Mouse (Mus musculus) intestine, embryonic 16.5 days (tissue): ENCODE data around the gene Rbpjl. TPM values are rescaled to one million over a fixed set of nuclear protein-coding genes. Genes with fewer than 3 reads are reported as not detected.

Source experiments
- ATAC-seq: fragments of 200-750 bp; cut with Nextera tagmentation; 2 replicates; pipeline ENCODE4 v1.8.0; 2017; ENCODE audit warnings: moderate TSS enrichment, moderate library complexity
- H3K27ac ChIP-seq: fragments of 300-500 bp; sonication (generic); 2 replicates; pipeline ENCODE4 v1.5.1; 2014; ENCODE audit warnings: mild to moderate bottlenecking, low read length
- H3K27me3 ChIP-seq: fragments of 300-500 bp; sonication (generic); replicated peaks from 2 replicates; pipeline ENCODE4 v1.6.1; 2014; ENCODE audit warnings: low read length, control low read depth, mixed read lengths; ENCODE audit not compliant: control insufficient read depth, insufficient read depth
- H3K36me3 ChIP-seq: fragments of 300-500 bp; sonication (generic); 2 replicates; pipeline ENCODE4 v1.6.1; 2014; ENCODE audit warnings: low read length, control low read depth; ENCODE audit not compliant: control insufficient read depth, insufficient read depth
- H3K4me1 ChIP-seq: fragments of 300-500 bp; sonication (generic); 2 replicates; pipeline ENCODE4 v1.6.1; 2014; ENCODE audit warnings: low read length, control low read depth, mixed read lengths; ENCODE audit not compliant: control insufficient read depth, insufficient read depth
- H3K4me2 ChIP-seq: fragments of 300-500 bp; sonication (generic); 2 replicates; pipeline ENCODE4 v1.6.1; 2014; ENCODE audit warnings: low read depth, low read length, control low read depth
- H3K4me3 ChIP-seq: fragments of 300-500 bp; sonication (generic); 2 replicates; pipeline ENCODE4 v1.5.1; 2014; ENCODE audit warnings: mild to moderate bottlenecking, low read length
- H3K9ac ChIP-seq: fragments of 300-500 bp; sonication (generic); 2 replicates; pipeline ENCODE4 v1.6.1; 2014; ENCODE audit warnings: low read depth, low read length
- H3K9me3 ChIP-seq: fragments of 300-500 bp; sonication (generic); 2 replicates; pipeline ENCODE4 v1.6.1; 2016; ENCODE audit warnings: low read length, control low read depth; ENCODE audit not compliant: control insufficient read depth
- WGBS: fragments of 180-500 bp; shearing (Covaris S2); extraction: QIAGEN DNeasy Blood & Tissue Kit; methylation state at CpG from one replicate; pipeline ENCODE4 v1.1.7; 2014; 5-methylcytosine and 5-hydroxymethylcytosine counted together
- polyA plus RNA-seq: library from polyadenylated mRNA; unstranded; fragments of >200 nt; fragmentation: Nextera tagmentation; extraction: Ambion mirVana; gene quantifications from 2 replicates; pipeline ENCODE4 v1.2.1, GENCODE M21; 2015

Gene Rbpjl
- polyA plus RNA-seq, 1 experiment from 2014 or later, result 25.1 TPM

- WGBS, result 86% methylated on average over 3 of the region's 3 CpGs
- H3K4me3 ChIP-seq, result no peak overlapping the region
Observed at GRCm38 (mm10) chr2:164445399-164446085, 42.6 kb downstream of the Rbpjl start.

DNA sequence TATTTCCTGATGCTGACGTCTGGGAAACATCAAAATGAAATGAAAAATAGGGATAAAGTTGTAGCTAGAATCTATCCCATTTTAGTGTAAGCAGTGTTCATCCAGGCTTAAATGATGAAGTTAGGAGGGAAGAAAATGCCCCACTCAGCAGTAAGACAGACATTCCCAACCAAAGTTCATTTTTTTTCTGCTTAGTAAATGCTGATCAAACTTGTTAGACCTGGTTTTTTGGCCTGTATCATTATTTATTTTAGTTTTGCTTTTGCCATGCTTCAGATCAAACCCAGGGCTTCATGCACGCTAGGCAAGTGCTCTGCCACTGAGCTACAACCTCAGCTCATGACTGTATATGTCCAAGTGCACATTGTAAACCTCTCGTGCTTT lies 43.1 kb downstream of the Rbpjl start:
- Histone ChIP-seq H3K4me3 (no peak overlapping the region), H3K4me1 (peaks cover 11% of the 10 kb centered on the region), H3K9ac (no peak overlapping the region), H3K9me3 (no peaks in the 10 kb centered on the region), H3K36me3 (no peaks in the 10 kb centered on the region), H3K4me2 (no peak overlapping the region), H3K27me3 (no peaks in the 10 kb centered on the region), H3K27ac (no peak overlapping the region)
- 74% methylated on average over 3 of the region's 3 CpGs for WGBS
- ATAC-seq, result no peak

More at GRCm38 (mm10) chr2:164445399-164446085, 42.6 kb downstream of the Rbpjl start:
- no peaks in the 10 kb centered on the region for H3K36me3 ChIP-seq
- H3K27me3 ChIP-seq, result no peaks in the 10 kb centered on the region
- no peak overlapping the region for H3K9ac ChIP-seq
- H3K4me1 ChIP-seq, result peaks cover 12% of the 10 kb centered on the region
- no peak overlapping the region for H3K27ac ChIP-seq
- H3K9me3 ChIP-seq, result no peaks in the 10 kb centered on the region
- no peak overlapping the region for H3K4me2 ChIP-seq
- no peak for ATAC-seq

GRCm38 (mm10) chr2:164448140-164448539 lies 45.2 kb downstream of the Rbpjl start:
- ATAC-seq, result no peak
- WGBS, result 100% methylated on average over 1 of the region's 1 CpGs

GRCm38 (mm10) chr2:164448921-164449320 lies 46.0 kb downstream of the Rbpjl start:
- 0 out of 2 replicates have a peak, but pooled peaks have one; percentile 13 for ATAC-seq
- H3K27ac ChIP-seq, result no peak overlapping the region
- H3K27me3 ChIP-seq, result no peaks in the 10 kb centered on the region
- H3K9me3 ChIP-seq, result no peaks in the 10 kb centered on the region
- peaks cover 16% of the 10 kb centered on the region for H3K4me1 ChIP-seq
- 56% methylated on average over 5 of the region's 5 CpGs for WGBS
- no peak overlapping the region for H3K4me2 ChIP-seq
- no peak overlapping the region for H3K4me3 ChIP-seq
- H3K36me3 ChIP-seq, result no peaks in the 10 kb centered on the region
- H3K9ac ChIP-seq, result no peak overlapping the region

More at GRCm38 (mm10) chr2:164448140-164448539, 45.2 kb downstream of the Rbpjl start:
- Histone ChIP-seq H3K27ac (no peak overlapping the region), H3K36me3 (no peaks in the 10 kb centered on the region), H3K4me3 (no peak overlapping the region), H3K4me1 (peaks cover 15% of the 10 kb centered on the region), H3K4me2 (no peak overlapping the region), H3K27me3 (no peaks in the 10 kb centered on the region), H3K9ac (no peak overlapping the region), H3K9me3 (no peaks in the 10 kb centered on the region)

DNA sequence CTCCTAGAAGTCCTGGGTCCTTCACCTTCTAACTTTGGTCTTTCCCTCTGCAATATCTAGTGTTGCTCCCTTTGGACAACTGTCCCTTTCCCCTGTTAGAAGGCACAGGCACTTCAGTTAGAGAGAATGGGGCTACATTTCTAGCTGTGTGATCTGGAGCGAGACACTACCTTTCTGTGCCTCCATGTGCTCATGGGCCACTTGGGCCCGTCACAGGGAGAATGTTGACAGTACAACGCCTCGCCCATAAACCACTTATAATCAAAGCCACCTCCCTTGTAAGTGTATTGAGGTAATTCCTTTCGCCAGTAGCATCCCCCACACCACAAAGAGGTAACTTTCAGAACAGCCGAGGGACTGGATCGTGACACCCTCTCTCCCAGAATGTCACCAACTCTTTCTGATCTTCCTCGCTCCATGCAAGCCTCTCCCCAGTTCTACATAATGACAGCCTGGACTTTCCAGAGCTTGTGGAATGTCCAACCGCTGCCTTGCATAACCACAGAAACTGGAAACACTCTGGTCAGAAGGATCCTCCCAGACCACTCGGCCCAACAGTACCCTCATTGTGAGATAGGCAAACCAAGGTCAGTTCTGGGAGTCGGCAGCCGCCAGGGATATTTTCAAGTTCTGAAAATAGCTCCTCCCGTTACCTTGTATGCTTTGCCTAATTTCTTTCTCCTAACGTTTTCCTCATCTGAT lies 46.6 kb downstream of the Rbpjl start:
- Histone ChIP-seq H3K4me1 (peaks cover 21% of the 10 kb centered on the region), H3K9ac (no peak overlapping the region), H3K36me3 (no peaks in the 10 kb centered on the region), H3K4me3 (no peak overlapping the region), H3K9me3 (no peaks in the 10 kb centered on the region), H3K4me2 (no peak overlapping the region), H3K27me3 (no peaks in the 10 kb centered on the region), H3K27ac (no peak overlapping the region)
- WGBS, result 66% methylated on average over 14 of the region's 14 CpGs
- ATAC-seq, result peak; percentile 54

DNA sequence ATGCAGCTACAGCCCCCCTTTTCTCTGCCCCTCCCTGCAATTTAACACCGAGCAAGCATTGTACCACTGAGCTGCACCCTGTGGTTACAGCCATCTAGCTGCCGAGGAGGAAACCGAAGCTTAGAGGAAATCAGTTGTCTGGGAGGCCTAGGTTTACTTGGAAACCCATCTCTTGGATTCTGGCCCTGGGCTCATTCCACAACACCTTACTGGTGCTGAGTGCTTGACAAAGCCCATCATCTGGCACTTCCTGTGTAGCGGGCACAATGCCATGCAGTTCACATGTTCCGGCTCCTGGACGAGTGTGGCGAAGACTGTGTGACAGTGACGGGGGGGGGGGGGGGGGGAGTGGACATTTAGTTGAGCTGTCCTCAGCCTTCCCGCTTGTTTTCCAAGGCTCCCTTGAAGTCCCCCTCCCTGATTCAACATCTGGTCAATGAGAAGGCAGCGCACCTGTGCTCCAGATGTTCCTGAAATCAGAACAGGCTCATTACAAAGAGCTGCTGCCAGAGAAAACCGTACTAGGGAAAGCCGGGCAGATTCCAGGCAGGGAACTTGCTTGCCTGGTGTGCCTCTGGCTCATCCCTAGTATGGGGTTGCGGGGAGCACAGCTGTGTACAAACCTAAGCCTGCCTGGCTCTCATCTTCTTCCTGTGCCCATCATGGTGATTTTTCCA lies 49.2 kb downstream of the Rbpjl start:
- ATAC-seq, result no peak
- H3K4me3 ChIP-seq, result no peak overlapping the region

DNA sequence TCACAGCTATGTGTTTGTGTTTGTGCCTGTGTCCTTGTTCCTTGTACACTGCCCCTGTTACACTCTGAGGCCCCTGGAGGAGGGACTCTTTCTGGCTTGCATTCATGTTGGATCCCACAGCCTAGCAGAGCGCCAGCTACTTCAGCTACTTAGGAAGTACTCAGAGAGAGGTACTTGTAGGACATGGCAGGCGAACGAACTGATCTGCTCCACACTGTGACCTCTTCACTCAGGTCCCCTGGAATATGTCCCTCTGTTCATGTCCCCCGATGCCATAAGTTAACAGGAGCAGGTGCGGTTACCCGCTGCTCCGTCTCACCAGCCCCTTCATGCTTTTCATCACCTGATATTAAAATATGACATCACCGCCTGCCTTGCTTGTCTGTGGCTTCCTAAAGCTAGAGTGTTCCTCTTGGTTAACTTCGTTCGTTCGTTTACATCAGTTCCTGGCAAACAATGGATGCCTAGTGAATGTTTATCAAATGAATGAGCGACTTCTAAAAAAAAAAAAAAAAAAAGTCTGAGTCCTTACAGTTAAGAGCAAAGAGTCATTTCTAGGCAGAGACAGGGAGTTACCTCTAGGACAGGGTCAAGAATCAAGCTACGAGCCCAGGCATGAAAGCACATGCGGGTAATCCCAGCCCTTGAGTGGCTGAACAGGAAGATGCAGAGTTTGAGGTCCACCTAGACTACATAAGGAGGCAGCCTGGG lies 50.3 kb downstream of the Rbpjl start:
- Histone ChIP-seq H3K9ac (no peak overlapping the region), H3K27ac (no peak overlapping the region), H3K9me3 (no peaks in the 10 kb centered on the region), H3K4me2 (no peak overlapping the region), H3K36me3 (no peaks in the 10 kb centered on the region), H3K4me1 (peaks cover 43% of the 10 kb centered on the region), H3K4me3 (no peak overlapping the region), H3K27me3 (no peaks in the 10 kb centered on the region)
- no peak for ATAC-seq
- 73% methylated on average over 14 of the region's 14 CpGs for WGBS

More for the DNA sequence above, 49.2 kb downstream of the Rbpjl start:
- 51% methylated on average over 13 of the region's 13 CpGs for WGBS
- Histone ChIP-seq H3K27ac (no peak overlapping the region), H3K9me3 (no peaks in the 10 kb centered on the region), H3K36me3 (no peaks in the 10 kb centered on the region), H3K27me3 (no peaks in the 10 kb centered on the region), H3K4me2 (no peak overlapping the region), H3K4me1 (peaks cover 43% of the 10 kb centered on the region), H3K9ac (no peak overlapping the region)

GRCm38 (mm10) chr2:164453887-164454500 lies 51.1 kb downstream of the Rbpjl start:
- WGBS, result 67% methylated on average over 7 of the region's 7 CpGs
- no peak overlapping the region for H3K27ac ChIP-seq

More at GRCm38 (mm10) chr2:164453887-164454500, 51.1 kb downstream of the Rbpjl start:
- ATAC-seq, result no peak
- Histone ChIP-seq H3K4me3 (no peak overlapping the region), H3K9me3 (no peaks in the 10 kb centered on the region), H3K27me3 (no peaks in the 10 kb centered on the region), H3K36me3 (no peaks in the 10 kb centered on the region), H3K4me1 (peaks cover 42% of the 10 kb centered on the region), H3K4me2 (no peak overlapping the region), H3K9ac (no peak overlapping the region)
